Mouse (Mus musculus) bone marrow, adult 2 months (tissue): ENCODE results near the gene Scarb1.

Experiments used
- CTCF ChIP-seq: fragments of 200-500 bp; IDR thresholded peaks from 2 replicates; pipeline ENCODE4 v1.5.1; 2011; ENCODE audit warnings: low read length, control low read depth; ENCODE audit not compliant: control insufficient read depth, insufficient read depth
- POLR2A ChIP-seq: fragments of 200-500 bp; IDR thresholded peaks from 2 replicates; pipeline ENCODE4 v1.6.1; 2011; ENCODE audit warnings: low read depth, mild to moderate bottlenecking, control low read depth, low read length, borderline replicate concordance; ENCODE audit not compliant: control insufficient read depth

- TF ChIP-seq CTCF (no peak), POLR2A (no peak)
Measured at GRCm38 (mm10) chr5:125341459-125342090, 681 bp upstream of the Scarb1 start.
